Mouse (Mus musculus) liver, postnatal 0 days (tissue): ENCODE results near the gene Ralgapa2.

Experiments used
- CTCF ChIP-seq: sonication (generic); IDR thresholded peaks from 2 replicates; pipeline ENCODE4 v1.5.1; 2016; ENCODE audit warnings: antibody characterized with exemption, low read depth
- EP300 ChIP-seq: IDR thresholded peaks from 2 replicates; pipeline ENCODE4 v1.6.1; 2016; ENCODE audit warnings: antibody characterized with exemption, low read depth, mild to moderate bottlenecking

DNA sequence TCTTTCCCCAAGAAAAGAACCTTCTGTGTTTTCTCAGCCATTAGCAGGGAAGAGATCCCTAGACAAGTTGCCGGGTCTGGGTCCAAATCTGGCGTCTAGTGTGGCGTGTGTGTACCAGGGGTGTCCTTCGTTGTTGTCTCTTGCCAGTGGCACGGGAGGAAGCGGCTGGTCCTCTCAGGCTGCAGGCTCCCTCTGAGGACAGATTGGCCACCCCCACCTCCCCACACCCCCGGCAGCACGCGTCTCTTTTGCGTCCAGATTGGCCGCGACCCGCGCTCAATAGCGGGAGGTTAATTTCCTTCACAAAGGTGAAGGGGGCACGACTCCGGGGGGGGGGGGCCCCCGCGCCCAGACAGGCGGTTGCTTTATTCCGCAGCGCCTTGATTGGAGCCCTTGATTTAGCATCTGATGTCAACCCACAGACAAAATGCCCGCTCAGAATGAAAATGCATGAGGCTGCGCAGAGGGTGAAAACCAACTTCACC is 291.5 kb downstream of the Ralgapa2 start:
- no peak for TF ChIP-seq CTCF
- no peak for TF ChIP-seq EP300
